Mouse (Mus musculus): Measurements from ENCODE around the gene Cd93.
A peak's percentile ranks its signal among the peaks of the same experiment; 100 is the strongest.

Cd93 gene

GRCm38 (mm10) chr2:148443249-148443958 is at the start of gene Cd93:
Gene Cd93, minus strand, starts transcription at chr2:148443563.
- no peak for DNase-seq (ENCODE audit: extremely low read depth, insufficient read length, low spot score)

GRCm38 (mm10) chr2:148492108-148492507 is 48.7 kb upstream of the Cd93 start:
- peak; percentile 13 for DNase-seq (ENCODE audit: extremely low read depth, insufficient read length, low spot score)

- no peak for DNase-seq (ENCODE audit: extremely low read depth, insufficient read length, low spot score)
Measured at GRCm38 (mm10) chr2:148490150-148490549, 46.8 kb upstream of the Cd93 start.

GRCm38 (mm10) chr2:148488885-148489284 is 45.5 kb upstream of the Cd93 start:
- no peak for DNase-seq (ENCODE audit: extremely low read depth, insufficient read length, low spot score)

GRCm38 (mm10) chr2:148485576-148485975 is 42.2 kb upstream of the Cd93 start:
- no peak for DNase-seq (ENCODE audit: extremely low read depth, insufficient read length, low spot score)

- DNase-seq (ENCODE audit: extremely low read depth, insufficient read length, low spot score), result no peak
Measured at GRCm38 (mm10) chr2:148480376-148480775, 37.0 kb upstream of the Cd93 start.

GRCm38 (mm10) chr2:148478141-148478701 is 34.9 kb upstream of the Cd93 start:
- DNase-seq (ENCODE audit: extremely low read depth, insufficient read length, low spot score), result peak; percentile 54

GRCm38 (mm10) chr2:148477346-148477745 is 34.0 kb upstream of the Cd93 start:
- no peak for DNase-seq (ENCODE audit: extremely low read depth, insufficient read length, low spot score)

- no peak for DNase-seq (ENCODE audit: extremely low read depth, insufficient read length, low spot score)
Measured at GRCm38 (mm10) chr2:148476576-148476975, 33.2 kb upstream of the Cd93 start.

GRCm38 (mm10) chr2:148475879-148476495 is 32.6 kb upstream of the Cd93 start:
- DNase-seq (ENCODE audit: extremely low read depth, insufficient read length, low spot score), result no peak

- no peak for DNase-seq (ENCODE audit: extremely low read depth, insufficient read length, low spot score)
Measured at GRCm38 (mm10) chr2:148469341-148470238, 26.2 kb upstream of the Cd93 start.

GRCm38 (mm10) chr2:148467921-148468440 is 24.6 kb upstream of the Cd93 start:
- no peak for DNase-seq (ENCODE audit: extremely low read depth, insufficient read length, low spot score)

- DNase-seq (ENCODE audit: extremely low read depth, insufficient read length, low spot score), result no peak
Measured at GRCm38 (mm10) chr2:148455341-148455740, 12.0 kb upstream of the Cd93 start.

GRCm38 (mm10) chr2:148454014-148454542 is 10.7 kb upstream of the Cd93 start:
- DNase-seq (ENCODE audit: extremely low read depth, insufficient read length, low spot score), result no peak

GRCm38 (mm10) chr2:148453061-148453460 is 9.7 kb upstream of the Cd93 start:
- no peak for DNase-seq (ENCODE audit: extremely low read depth, insufficient read length, low spot score)

GRCm38 (mm10) chr2:148451498-148451897 is 8.1 kb upstream of the Cd93 start:
- no peak for DNase-seq (ENCODE audit: extremely low read depth, insufficient read length, low spot score)

GRCm38 (mm10) chr2:148450616-148451015 is 7.3 kb upstream of the Cd93 start:
- no peak for DNase-seq (ENCODE audit: extremely low read depth, insufficient read length, low spot score)

GRCm38 (mm10) chr2:148449659-148450058 is 6.3 kb upstream of the Cd93 start:
- no peak for DNase-seq (ENCODE audit: extremely low read depth, insufficient read length, low spot score)

- DNase-seq (ENCODE audit: extremely low read depth, insufficient read length, low spot score), result no peak
Measured at GRCm38 (mm10) chr2:148446446-148446845, 3.1 kb upstream of the Cd93 start.

- no peak for DNase-seq (ENCODE audit: extremely low read depth, insufficient read length, low spot score)
Measured at GRCm38 (mm10) chr2:148445616-148446015, 2.3 kb upstream of the Cd93 start.

GRCm38 (mm10) chr2:148444472-148444871 is 1.1 kb upstream of the Cd93 start:
- DNase-seq (ENCODE audit: extremely low read depth, insufficient read length, low spot score), result no peak
